Mouse (Mus musculus) megakaryocyte, embryonic 14.5 days (primary cell): Measurements from ENCODE around the gene Cd248.

Experiments
- FLI1 ChIP-seq: IDR thresholded peaks from 2 replicates; pipeline ENCODE4 v1.6.1; 2012; ENCODE audit warnings: low read length, inconsistent platforms, mixed read lengths
- GATA1 ChIP-seq: IDR thresholded peaks from 3 replicates; pipeline ENCODE4 v1.6.1; 2012; ENCODE audit warnings: mixed read lengths, low read length, inconsistent platforms, borderline replicate concordance

DNA sequence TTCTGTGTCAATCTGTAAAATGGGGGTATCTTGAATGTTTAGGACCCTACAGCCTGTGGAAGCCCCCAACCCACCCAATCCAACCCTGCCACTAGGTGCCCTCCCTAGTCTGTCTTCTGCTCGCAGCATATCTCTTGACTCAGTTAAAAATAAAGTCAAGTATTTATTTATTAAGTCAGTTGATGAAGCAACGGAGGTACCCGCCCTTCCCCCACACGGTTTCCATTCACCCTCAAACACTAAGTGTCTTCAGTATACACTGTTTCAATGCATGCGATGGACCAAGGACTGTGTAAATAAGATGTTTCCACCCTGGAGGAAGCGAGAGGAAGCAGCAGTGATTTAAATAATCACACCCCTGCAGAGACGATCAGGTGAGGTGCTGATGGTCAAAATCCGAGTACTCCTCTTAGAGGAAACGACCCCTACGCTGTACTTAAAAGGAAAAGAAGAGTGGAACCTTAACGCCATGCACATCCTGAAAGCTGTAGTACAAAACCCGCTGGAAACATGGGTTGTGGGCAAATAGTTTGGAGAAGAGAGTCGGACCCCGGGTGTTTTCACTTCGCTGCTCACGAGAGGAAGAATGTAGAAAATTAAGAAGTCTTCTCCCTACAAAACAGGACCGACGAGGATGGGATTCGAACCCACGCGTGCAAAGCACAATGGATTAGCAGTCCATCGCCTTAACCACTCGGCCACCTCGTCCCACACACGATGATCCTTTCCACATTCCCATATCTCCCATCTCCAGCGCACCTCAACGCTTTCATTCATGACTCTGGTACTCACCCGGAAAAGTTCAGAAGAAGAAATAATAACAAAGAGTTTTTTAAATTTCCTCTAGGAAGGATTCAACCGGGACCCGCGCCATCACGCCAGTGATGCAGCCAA is 30.0 kb upstream of the Cd248 start:
- TF ChIP-seq FLI1 (no peak), GATA1 (no peak)
